Mouse (Mus musculus) gastrocnemius, postnatal 14 days (tissue): ENCODE results near the gene Il18. TPM values are rescaled to one million over a fixed set of nuclear protein-coding genes. Genes with fewer than 3 reads are reported as not detected.
A peak's percentile ranks its signal among the peaks of the same experiment; 100 is the strongest.

Experiments
- DNase-seq: peaks from one replicate; pipeline ENCODE4 v3.0.0; 2021; ENCODE audit warnings: mixed read lengths
- intact Hi-C: fragments of 180-260 bp; cut with DNase I; formaldehyde crosslinking; loops from one replicate; pipeline ENCODE4 v1.15.1; 2025; ENCODE audit warnings: low total_unique reads
- total RNA-seq, 2 experiments: library from RNA; stranded (reverse); gene quantifications; 2 replicates each; pipeline ENCODE4 v1.2.3; 2021

The Il18 gene
- total RNA-seq, 2 experiments from 2014 or later: 0.53 to 0.74 TPM

GRCm38 (mm10) chr9:50547859-50548478 lies 6.7 kb upstream of the Il18 start:
- no peak for DNase-seq
- intact Hi-C loops: no loop called here

GRCm38 (mm10) chr9:50548936-50549335 lies 5.7 kb upstream of the Il18 start:
- DNase-seq: no peak
- intact Hi-C loops: no loop called here

GRCm38 (mm10) chr9:50552206-50552605 lies 2.4 kb upstream of the Il18 start:
- intact Hi-C loops: no loop called here
- DNase-seq: no peak

GRCm38 (mm10) chr9:50553547-50553946 lies 1.1 kb upstream of the Il18 start:
- DNase-seq: no peak
- intact Hi-C loops: no loop called here

- DNase-seq: no peak
- intact Hi-C loops: no loop called here
Observed at GRCm38 (mm10) chr9:50555094-50555446, 443 bp downstream of the Il18 start, which contains the start of gene Bco2. Gene Bco2 (minus strand): TSS chr9:50555181.

GRCm38 (mm10) chr9:50561145-50561917 lies 6.7 kb downstream of the Il18 start, which contains the start of gene Tex12:
Gene Tex12 (minus strand): TSS chr9:50561325.
- intact Hi-C loops: no loop called here
- DNase-seq: no peak

GRCm38 (mm10) chr9:50561918-50562360 lies 7.3 kb downstream of the Il18 start:
- intact Hi-C loops: no loop called here
- no peak for DNase-seq

GRCm38 (mm10) chr9:50565173-50565572 lies 10.5 kb downstream of the Il18 start:
- intact Hi-C loops: no loop called here
- no peak for DNase-seq

- DNase-seq: no peak
- intact Hi-C loops: no loop called here
Observed at GRCm38 (mm10) chr9:50565940-50566339, 11.3 kb downstream of the Il18 start.

GRCm38 (mm10) chr9:50567372-50567771 lies 12.7 kb downstream of the Il18 start:
- DNase-seq: no peak
- intact Hi-C loops: no loop called here

GRCm38 (mm10) chr9:50567881-50568280 lies 13.3 kb downstream of the Il18 start:
- intact Hi-C loops: no loop called here
- DNase-seq: peak; percentile 35

- DNase-seq: no peak
- intact Hi-C loops: no loop called here
Observed at GRCm38 (mm10) chr9:50569599-50570525, 15.2 kb downstream of the Il18 start.

GRCm38 (mm10) chr9:50580370-50580769 lies 25.7 kb downstream of the Il18 start:
- no peak for DNase-seq
- intact Hi-C loops: no loop called here

GRCm38 (mm10) chr9:50585145-50585818 lies 30.7 kb downstream of the Il18 start:
- intact Hi-C loops: no loop called here
- no peak for DNase-seq

GRCm38 (mm10) chr9:50586955-50587354 lies 32.3 kb downstream of the Il18 start:
- no peak for DNase-seq
- intact Hi-C loops: no loop called here

GRCm38 (mm10) chr9:50590856-50591518 lies 36.4 kb downstream of the Il18 start:
- DNase-seq: no peak
- intact Hi-C loops: no loop called here

- intact Hi-C loops: no loop called here
Observed at GRCm38 (mm10) chr9:50592955-50593354, 38.3 kb downstream of the Il18 start.

GRCm38 (mm10) chr9:50593544-50593943 lies 38.9 kb downstream of the Il18 start:
- intact Hi-C loops: no loop called here
- DNase-seq: no peak

More at GRCm38 (mm10) chr9:50592955-50593354, 38.3 kb downstream of the Il18 start:
- DNase-seq: no peak
